Mouse (Mus musculus): ENCODE measurements around the gene Stac2.

The Stac2 gene

GRCm38 (mm10) chr11:98049672-98050519 lies 3.4 kb downstream of the Stac2 start:
- DNase-seq: peak; percentile 65

- no peak for DNase-seq
Observed at GRCm38 (mm10) chr11:98047745-98048144, 5.5 kb downstream of the Stac2 start.

- no peak for DNase-seq
Observed at GRCm38 (mm10) chr11:98046466-98046865, 6.8 kb downstream of the Stac2 start.

GRCm38 (mm10) chr11:98045596-98045995 lies 7.7 kb downstream of the Stac2 start:
- DNase-seq: no peak

- no peak for DNase-seq
Observed at GRCm38 (mm10) chr11:98044074-98044473, 9.2 kb downstream of the Stac2 start.

- DNase-seq: no peak
Observed at GRCm38 (mm10) chr11:98042741-98043140, 10.5 kb downstream of the Stac2 start.

- no peak for DNase-seq
Observed at GRCm38 (mm10) chr11:98040975-98041374, 12.3 kb downstream of the Stac2 start.

- DNase-seq: no peak
Observed at GRCm38 (mm10) chr11:98037871-98038270, 15.4 kb downstream of the Stac2 start.

- DNase-seq: no peak
Observed at GRCm38 (mm10) chr11:98035977-98036377, 17.3 kb downstream of the Stac2 start.

GRCm38 (mm10) chr11:98034840-98035239 lies 18.4 kb downstream of the Stac2 start:
- no peak for DNase-seq

- DNase-seq: no peak
Observed at GRCm38 (mm10) chr11:98034061-98034460, 19.2 kb downstream of the Stac2 start.

- DNase-seq: peak; percentile 79
Observed at GRCm38 (mm10) chr11:98031443-98031770, 21.9 kb downstream of the Stac2 start.

- DNase-seq: no peak
Observed at GRCm38 (mm10) chr11:98030701-98031442, 22.4 kb downstream of the Stac2 start.

- DNase-seq: no peak
Observed at GRCm38 (mm10) chr11:98027785-98028184, 25.5 kb downstream of the Stac2 start.

- no peak for DNase-seq
Observed at GRCm38 (mm10) chr11:98027297-98027688, 26.0 kb downstream of the Stac2 start.

GRCm38 (mm10) chr11:98026570-98027296 lies 26.5 kb downstream of the Stac2 start, which contains the start of gene Rpl19:
Gene Rpl19 (plus strand): TSS chr11:98026710.
- DNase-seq: peak; percentile 90

- no peak for DNase-seq
Observed at GRCm38 (mm10) chr11:98026248-98026569, 27.1 kb downstream of the Stac2 start.

- no peak for DNase-seq
Observed at GRCm38 (mm10) chr11:98024516-98024915, 28.7 kb downstream of the Stac2 start.

GRCm38 (mm10) chr11:98022555-98023371 lies 30.5 kb downstream of the Stac2 start, which contains the start of gene Cacnb1:
Gene Cacnb1 (minus strand): TSS chr11:98023034.
- DNase-seq: peak; percentile 83

- no peak for DNase-seq
Observed at GRCm38 (mm10) chr11:98022253-98022554, 31.1 kb downstream of the Stac2 start.

GRCm38 (mm10) chr11:98021565-98022252 lies 31.6 kb downstream of the Stac2 start:
- peak; percentile 52 for DNase-seq

- no peak for DNase-seq
Observed at GRCm38 (mm10) chr11:98021118-98021517, 32.1 kb downstream of the Stac2 start.

Measured in thymus, postnatal 14 days (tissue).